Mouse (Mus musculus): ENCODE results near the gene Nradd.
A peak's percentile ranks its signal among the peaks of the same experiment; 100 is the strongest.

Nradd gene

GRCm38 (mm10) chr9:110624361-110625166 is at the start of gene Nradd:
Gene Nradd (minus strand): TSS chr9:110624452.
- peak; percentile 66 to 86 for DNase-seq (ENCODE audit: low spot score in 2 of 2)

GRCm38 (mm10) chr9:110673107-110673752 is 49.0 kb upstream of the Nradd start:
- no peak for DNase-seq (ENCODE audit: low spot score in 2 of 2)

- no peak for DNase-seq (ENCODE audit: low spot score in 2 of 2)
Observed at GRCm38 (mm10) chr9:110672462-110673106, 48.3 kb upstream of the Nradd start.

GRCm38 (mm10) chr9:110669785-110670184 is 45.5 kb upstream of the Nradd start:
- DNase-seq (ENCODE audit: low spot score in 2 of 2): no peak

GRCm38 (mm10) chr9:110668601-110669293 is 44.5 kb upstream of the Nradd start:
- DNase-seq (ENCODE audit: low spot score in 2 of 2): no peak

- no peak for DNase-seq (ENCODE audit: low spot score in 2 of 2)
Observed at GRCm38 (mm10) chr9:110667219-110667836, 43.1 kb upstream of the Nradd start.

GRCm38 (mm10) chr9:110666374-110666773 is 42.1 kb upstream of the Nradd start:
- no peak for DNase-seq (ENCODE audit: low spot score in 2 of 2)

- DNase-seq (ENCODE audit: low spot score in 2 of 2): no peak
Observed at GRCm38 (mm10) chr9:110665912-110666311, 41.7 kb upstream of the Nradd start.

- DNase-seq (ENCODE audit: low spot score in 2 of 2): no peak
Observed at GRCm38 (mm10) chr9:110662844-110663243, 38.6 kb upstream of the Nradd start.

- DNase-seq (ENCODE audit: low spot score in 2 of 2): no peak
Observed at GRCm38 (mm10) chr9:110660856-110661612, 36.8 kb upstream of the Nradd start.

- no peak for DNase-seq (ENCODE audit: low spot score in 2 of 2)
Observed at GRCm38 (mm10) chr9:110660208-110660607, 36.0 kb upstream of the Nradd start.

- DNase-seq (ENCODE audit: low spot score in 2 of 2): no peak
Observed at GRCm38 (mm10) chr9:110659521-110659920, 35.3 kb upstream of the Nradd start.

- no peak for DNase-seq (ENCODE audit: low spot score in 2 of 2)
Observed at GRCm38 (mm10) chr9:110657474-110658078, 33.3 kb upstream of the Nradd start.

- peak; percentile 95 to 96 for DNase-seq (ENCODE audit: low spot score in 2 of 2)
Observed at GRCm38 (mm10) chr9:110656249-110657221, 32.3 kb upstream of the Nradd start, which contains the start of gene Ccdc12. Gene Ccdc12 (plus strand): TSS chr9:110656503.

GRCm38 (mm10) chr9:110655651-110656007 is 31.4 kb upstream of the Nradd start:
- no peak for DNase-seq (ENCODE audit: low spot score in 2 of 2)

GRCm38 (mm10) chr9:110654726-110655650 is 30.7 kb upstream of the Nradd start:
- no peak for DNase-seq (ENCODE audit: low spot score in 2 of 2)

GRCm38 (mm10) chr9:110653655-110654461 is 29.6 kb upstream of the Nradd start, which contains the start of gene Nbeal2:
Gene Nbeal2 (minus strand): TSS chr9:110654161.
- DNase-seq (ENCODE audit: low spot score in 2 of 2): peak; percentile 75 to 86

Measured in left cerebral cortex, adult 9 months (tissue).